Mouse (Mus musculus): ENCODE results near the gene BB287469. TPM values are rescaled to one million over a fixed set of nuclear protein-coding genes. Genes with fewer than 3 reads are reported as not detected.
"Not testable (repeated sequence)": the region's sequence is repeated elsewhere in the genome, so short reads cannot be mapped to it uniquely, and the experiment has no call there.

Gene BB287469
- not detected in 2 replicates for polyA plus RNA-seq (2016; fragmentation: Nextera tagmentation; extraction: Ambion mirVana)

GRCm38 (mm10) chr12:87816277-87816676 lies at the start of gene BB287469:
Gene BB287469, plus strand, starts transcription at chr12:87816577.
- not testable (repeated sequence) for H3K9me3 ChIP-seq

GRCm38 (mm10) chr12:87775655-87776054 lies 40.7 kb upstream of the BB287469 start, which contains the start of gene Gm21319:
Gene Gm21319, minus strand, starts transcription at chr12:87775755.
- not testable (repeated sequence) for ATAC-seq (ENCODE audit: low FRiP score, low read depth); H3K27ac ChIP-seq (replicated peaks); H3K9ac ChIP-seq (replicated peaks); H3K36me3 ChIP-seq; H3K4me1 ChIP-seq; H3K9me3 ChIP-seq; H3K4me3 ChIP-seq; H3K27me3 ChIP-seq; H3K4me2 ChIP-seq (replicated peaks)
- 91% methylated on average over 4 of the region's 4 CpGs for WGBS

More at GRCm38 (mm10) chr12:87816277-87816676, at the start of gene BB287469:
- H3K4me1 ChIP-seq; H3K4me2 ChIP-seq (replicated peaks); H3K36me3 ChIP-seq; H3K27me3 ChIP-seq; H3K9ac ChIP-seq (replicated peaks); ATAC-seq (ENCODE audit: low FRiP score, low read depth); H3K4me3 ChIP-seq; H3K27ac ChIP-seq (replicated peaks): not testable (repeated sequence)
- 90% methylated on average over 6 of the region's 6 CpGs for WGBS

GRCm38 (mm10) chr12:87795212-87795611 lies 21.2 kb upstream of the BB287469 start, which contains the start of gene Gm21936:
Gene Gm21936, plus strand, starts transcription at chr12:87795512.
- not testable (repeated sequence) for H3K36me3 ChIP-seq; ATAC-seq (ENCODE audit: low FRiP score, low read depth); H3K27ac ChIP-seq (replicated peaks); H3K4me2 ChIP-seq (replicated peaks); H3K4me3 ChIP-seq; H3K27me3 ChIP-seq; H3K9me3 ChIP-seq; H3K4me1 ChIP-seq; H3K9ac ChIP-seq (replicated peaks)
- 91% methylated on average over 1 of the region's 1 CpGs for WGBS

- H3K9ac ChIP-seq (replicated peaks); H3K4me3 ChIP-seq; H3K4me1 ChIP-seq; ATAC-seq (ENCODE audit: low FRiP score, low read depth); H3K9me3 ChIP-seq; H3K27ac ChIP-seq (replicated peaks); H3K36me3 ChIP-seq; H3K4me2 ChIP-seq (replicated peaks); H3K27me3 ChIP-seq: not testable (repeated sequence)
- WGBS, result 82% methylated on average over 5 of the region's 5 CpGs
Measured at GRCm38 (mm10) chr12:87797971-87798370, 18.4 kb upstream of the BB287469 start.

- H3K27me3 ChIP-seq; H3K4me3 ChIP-seq; H3K27ac ChIP-seq (replicated peaks); H3K36me3 ChIP-seq; H3K4me2 ChIP-seq (replicated peaks); H3K4me1 ChIP-seq; H3K9me3 ChIP-seq; H3K9ac ChIP-seq (replicated peaks); ATAC-seq (ENCODE audit: low FRiP score, low read depth): not testable (repeated sequence)
- WGBS, result 80% methylated on average over 2 of the region's 2 CpGs
Measured at GRCm38 (mm10) chr12:87842239-87842638, 25.9 kb downstream of the BB287469 start, which contains the start of gene Gm2001. Gene Gm2001, minus strand, starts transcription at chr12:87842339.

GRCm38 (mm10) chr12:87850657-87851056 lies 34.3 kb downstream of the BB287469 start:
- not testable (repeated sequence) for H3K36me3 ChIP-seq; H3K27me3 ChIP-seq; ATAC-seq (ENCODE audit: low FRiP score, low read depth); H3K4me3 ChIP-seq; H3K4me2 ChIP-seq (replicated peaks); H3K9me3 ChIP-seq; H3K9ac ChIP-seq (replicated peaks); H3K4me1 ChIP-seq; H3K27ac ChIP-seq (replicated peaks)
- no CpG with 5 or more reads among the region's 2 CpGs for WGBS

- not testable (repeated sequence) for H3K27ac ChIP-seq (replicated peaks); H3K4me3 ChIP-seq; H3K9ac ChIP-seq (replicated peaks); H3K27me3 ChIP-seq; ATAC-seq (ENCODE audit: low FRiP score, low read depth); H3K9me3 ChIP-seq; H3K4me2 ChIP-seq (replicated peaks); H3K4me1 ChIP-seq; H3K36me3 ChIP-seq
- WGBS, result 64% methylated on average over 1 of the region's 1 CpGs
Measured at GRCm38 (mm10) chr12:87856067-87856466, 39.7 kb downstream of the BB287469 start.

- WGBS, result 82% methylated on average over 23 of the region's 23 CpGs
- ATAC-seq (ENCODE audit: low FRiP score, low read depth), result 0 out of 2 replicates have a peak, but pooled peaks have one; percentile 25
Measured at GRCm38 (mm10) chr12:87861740-87862692, 45.6 kb downstream of the BB287469 start.

GRCm38 (mm10) chr12:87863638-87864037 lies 47.3 kb downstream of the BB287469 start:
- H3K27ac ChIP-seq (replicated peaks); H3K9ac ChIP-seq (replicated peaks); H3K4me2 ChIP-seq (replicated peaks); H3K36me3 ChIP-seq; H3K4me3 ChIP-seq; H3K9me3 ChIP-seq; H3K4me1 ChIP-seq; H3K27me3 ChIP-seq; ATAC-seq (ENCODE audit: low FRiP score, low read depth): not testable (repeated sequence)
- 96% methylated on average over 10 of the region's 11 CpGs for WGBS

More at GRCm38 (mm10) chr12:87861740-87862692, 45.6 kb downstream of the BB287469 start:
- H3K36me3 ChIP-seq; H3K4me3 ChIP-seq; H3K27ac ChIP-seq (replicated peaks); H3K9ac ChIP-seq (replicated peaks); H3K4me1 ChIP-seq; H3K9me3 ChIP-seq; H3K4me2 ChIP-seq (replicated peaks); H3K27me3 ChIP-seq: not testable (repeated sequence)

GRCm38 (mm10) chr12:87864048-87864447 lies 47.7 kb downstream of the BB287469 start:
- not testable (repeated sequence) for H3K4me3 ChIP-seq; H3K27ac ChIP-seq (replicated peaks); H3K4me1 ChIP-seq; H3K9ac ChIP-seq (replicated peaks); H3K36me3 ChIP-seq; H3K9me3 ChIP-seq; H3K4me2 ChIP-seq (replicated peaks); H3K27me3 ChIP-seq; ATAC-seq (ENCODE audit: low FRiP score, low read depth)
- WGBS, result 88% methylated on average over 2 of the region's 2 CpGs
